Mouse (Mus musculus): ENCODE results near the gene Fam110a.

The Fam110a gene

GRCm38 (mm10) chr2:151969396-151969795 is 10.6 kb downstream of the Fam110a start:
- no peak for DNase-seq

DNA sequence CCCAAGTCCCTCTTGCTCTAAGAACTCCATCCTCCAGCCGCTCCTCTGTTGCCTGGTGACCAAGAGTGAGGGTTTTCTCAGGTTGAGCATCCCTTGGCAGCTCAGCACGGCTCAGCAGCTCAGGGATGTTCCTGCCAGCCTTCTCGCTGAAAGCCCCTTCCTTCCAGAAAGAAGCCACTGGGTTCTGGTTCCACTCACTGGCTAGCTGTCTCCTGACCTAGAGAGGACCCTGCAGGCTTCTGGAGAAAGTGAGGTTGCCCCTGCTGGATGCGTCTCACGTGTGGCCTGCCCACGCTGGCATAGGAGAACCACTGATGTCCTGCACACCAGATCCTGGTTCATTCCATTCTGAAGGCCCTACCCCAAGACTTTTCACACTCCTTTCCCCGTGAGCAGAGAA is 11.0 kb downstream of the Fam110a start:
- no peak for DNase-seq

DNA sequence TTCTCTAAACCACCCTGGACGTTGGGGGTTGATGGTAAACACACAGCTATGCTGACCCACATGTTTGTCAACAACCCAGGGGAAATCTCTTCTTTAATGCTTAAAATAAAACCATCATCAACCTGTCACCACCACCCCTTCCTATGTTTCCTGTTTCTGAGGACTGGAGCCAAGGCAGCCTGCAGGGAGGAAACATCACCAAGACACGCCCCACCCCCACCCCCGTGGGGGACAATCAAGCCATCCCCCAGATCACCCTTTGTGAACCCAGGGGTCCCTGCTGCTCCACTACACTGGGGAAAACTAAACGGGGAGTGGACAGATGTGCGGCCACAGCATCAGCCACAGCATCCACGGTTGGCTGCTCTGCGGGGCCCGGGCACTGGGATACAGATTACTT is 11.6 kb downstream of the Fam110a start:
- no peak for DNase-seq

- DNase-seq, result no peak
Observed at GRCm38 (mm10) chr2:151967792-151968191, 12.2 kb downstream of the Fam110a start.

- DNase-seq, result no peak
Observed at GRCm38 (mm10) chr2:151967176-151967750, 12.8 kb downstream of the Fam110a start.

- no peak for DNase-seq
Observed at GRCm38 (mm10) chr2:151964052-151964451, 16.0 kb downstream of the Fam110a start.

DNA sequence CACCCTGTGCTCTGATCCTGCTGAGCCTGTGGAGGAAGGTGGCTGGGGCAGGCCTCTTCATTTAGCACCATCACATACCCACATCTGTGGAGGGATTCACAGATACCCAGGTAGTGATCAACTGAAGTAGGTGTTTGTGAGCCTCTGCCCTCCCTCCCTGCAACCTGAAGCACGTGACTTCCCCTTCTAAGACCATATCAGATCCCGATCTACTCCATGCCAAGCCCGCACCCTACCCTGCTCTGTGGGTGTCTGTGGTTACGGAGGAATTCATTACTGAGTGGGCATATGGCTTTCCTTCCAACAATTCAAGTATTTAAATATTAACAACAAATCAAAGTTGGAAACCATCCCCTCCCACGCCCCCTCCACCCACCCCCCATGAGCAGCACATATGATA is 16.7 kb downstream of the Fam110a start:
- DNase-seq, result no peak

- DNase-seq, result peak; percentile 79
Observed at GRCm38 (mm10) chr2:151962474-151962873, 17.5 kb downstream of the Fam110a start.

- no peak for DNase-seq
Observed at GRCm38 (mm10) chr2:151961284-151962196, 18.5 kb downstream of the Fam110a start.

DNA sequence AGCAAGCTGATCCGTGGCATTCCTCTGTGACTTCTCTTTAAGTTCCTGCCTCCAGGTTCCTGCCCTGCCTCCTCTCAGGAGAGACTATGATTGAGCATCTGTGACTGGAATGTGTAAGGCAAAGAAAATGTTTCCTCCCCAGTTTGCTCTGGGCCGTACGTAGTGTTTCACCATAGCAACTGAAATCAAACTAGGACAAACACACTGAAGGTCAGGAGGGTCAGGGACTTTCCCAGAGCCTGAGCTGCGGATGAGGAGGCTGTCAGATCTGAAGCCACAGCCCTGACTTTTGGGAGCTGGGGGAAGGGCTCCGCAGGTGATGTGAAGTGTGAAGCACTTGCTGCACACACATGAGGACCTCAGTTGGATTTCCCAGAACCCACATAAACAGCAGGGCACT is 20.7 kb downstream of the Fam110a start:
- DNase-seq, result no peak

DNA sequence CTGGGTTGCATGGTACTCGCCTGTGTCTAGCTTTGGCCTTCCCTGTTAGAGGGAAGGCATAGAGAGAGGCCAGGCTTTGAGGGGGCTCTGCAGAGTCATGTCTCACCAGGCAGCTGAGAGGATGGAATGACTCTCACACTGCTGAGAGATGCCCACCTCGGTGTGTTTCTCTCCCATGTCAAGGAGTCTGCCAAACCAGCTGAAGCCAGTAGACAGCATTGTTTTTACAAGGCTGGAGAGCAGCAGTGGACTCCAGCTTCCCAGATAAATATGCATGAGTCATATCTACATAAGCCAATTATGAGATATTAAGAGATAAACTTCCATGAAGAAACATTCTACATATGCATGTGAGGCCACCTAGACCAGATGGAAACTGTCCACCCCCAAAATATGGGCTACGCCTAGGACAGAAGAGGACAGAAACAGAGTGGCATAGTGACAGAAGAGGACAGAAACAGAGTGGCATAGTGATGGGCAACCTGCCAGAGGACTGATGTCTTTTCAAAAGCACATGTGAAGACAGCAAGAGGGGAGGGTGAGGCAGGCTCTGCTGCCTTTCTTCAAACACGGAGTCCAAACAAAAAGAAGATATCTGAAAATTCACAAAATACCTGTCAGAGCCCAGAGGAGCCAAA is 23.4 kb downstream of the Fam110a start:
- no peak for DNase-seq

DNA sequence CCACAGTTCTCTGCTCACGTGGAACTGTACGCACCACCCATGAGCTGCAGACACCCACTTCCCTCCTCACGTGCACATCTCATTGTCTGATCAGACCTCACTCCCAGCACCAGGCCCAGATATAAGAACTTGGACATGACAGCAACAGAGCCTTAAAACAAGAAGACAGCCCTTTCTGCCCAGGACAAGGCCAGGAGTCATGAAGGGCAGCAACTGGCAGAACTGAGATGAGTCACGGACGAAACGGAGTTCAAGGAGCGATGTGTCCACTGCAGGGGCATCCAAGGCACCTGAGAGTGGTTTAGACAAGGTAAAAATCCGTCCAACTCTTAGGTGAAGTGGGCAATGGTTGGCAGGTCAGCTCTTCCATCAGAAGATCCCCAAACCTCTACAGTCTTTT is 26.4 kb downstream of the Fam110a start:
- no peak for DNase-seq

GRCm38 (mm10) chr2:151949082-151949774 is 30.8 kb downstream of the Fam110a start:
- DNase-seq, result no peak

GRCm38 (mm10) chr2:151948311-151948710 is 31.7 kb downstream of the Fam110a start:
- no peak for DNase-seq

DNA sequence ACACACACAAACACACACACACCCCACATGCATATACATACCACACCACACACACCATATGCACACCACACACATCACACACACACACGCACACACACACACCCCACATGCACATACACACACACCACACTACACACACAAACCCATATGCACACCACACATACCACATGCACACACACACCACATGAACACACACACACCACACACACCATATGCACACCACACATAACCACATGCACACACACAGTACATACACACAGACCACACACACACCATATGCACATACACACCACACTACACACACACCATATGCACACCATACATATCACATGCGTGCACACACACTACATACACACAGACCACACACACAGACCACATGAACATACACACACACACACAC is 32.4 kb downstream of the Fam110a start:
- DNase-seq, result no peak

- DNase-seq, result no peak
Observed at GRCm38 (mm10) chr2:151944106-151944505, 35.9 kb downstream of the Fam110a start.

- DNase-seq, result peak; percentile 26 to 29
Observed at GRCm38 (mm10) chr2:151941269-151941668, 38.8 kb downstream of the Fam110a start.

DNA sequence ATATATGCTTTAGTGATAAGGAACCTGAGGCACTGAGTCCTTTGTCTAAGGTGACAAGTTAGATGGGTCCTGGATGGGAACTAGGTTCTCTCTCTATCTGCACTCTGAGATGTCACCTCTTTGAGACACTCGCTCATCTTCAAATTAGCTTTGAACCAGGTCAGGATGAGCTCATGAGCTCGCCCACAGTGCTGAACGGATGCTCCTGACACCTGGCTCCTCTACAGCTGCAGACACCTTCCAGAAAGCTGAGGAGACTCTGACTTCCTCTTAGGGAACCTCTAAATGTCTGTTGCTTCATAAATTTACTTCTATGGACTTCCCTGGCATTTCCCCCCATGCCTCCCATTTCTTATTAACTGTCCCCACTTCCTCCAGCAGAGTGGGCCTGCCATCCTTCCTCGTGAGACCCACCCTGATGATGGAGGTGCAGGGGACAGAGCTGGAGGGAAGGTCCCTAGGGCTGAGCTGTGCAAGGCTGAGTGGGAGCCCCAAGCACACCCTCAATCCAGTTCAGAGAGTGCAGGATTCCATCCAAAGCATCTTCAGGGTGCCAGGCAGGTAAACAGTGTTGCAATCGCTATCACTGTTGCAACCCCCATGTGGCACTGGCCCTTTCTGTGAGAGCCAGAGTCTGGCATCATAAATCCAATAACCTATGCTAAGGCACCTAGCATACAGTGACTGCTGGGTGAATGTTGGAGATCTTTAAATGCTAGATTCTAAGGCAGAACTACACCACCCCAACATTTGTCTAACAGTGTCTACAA is 40.2 kb downstream of the Fam110a start:
- DNase-seq, result no peak

GRCm38 (mm10) chr2:151938780-151939200 is 41.2 kb downstream of the Fam110a start:
- DNase-seq, result peak; percentile 57 to 58

GRCm38 (mm10) chr2:151937893-151938292 is 42.1 kb downstream of the Fam110a start:
- no peak for DNase-seq

DNA sequence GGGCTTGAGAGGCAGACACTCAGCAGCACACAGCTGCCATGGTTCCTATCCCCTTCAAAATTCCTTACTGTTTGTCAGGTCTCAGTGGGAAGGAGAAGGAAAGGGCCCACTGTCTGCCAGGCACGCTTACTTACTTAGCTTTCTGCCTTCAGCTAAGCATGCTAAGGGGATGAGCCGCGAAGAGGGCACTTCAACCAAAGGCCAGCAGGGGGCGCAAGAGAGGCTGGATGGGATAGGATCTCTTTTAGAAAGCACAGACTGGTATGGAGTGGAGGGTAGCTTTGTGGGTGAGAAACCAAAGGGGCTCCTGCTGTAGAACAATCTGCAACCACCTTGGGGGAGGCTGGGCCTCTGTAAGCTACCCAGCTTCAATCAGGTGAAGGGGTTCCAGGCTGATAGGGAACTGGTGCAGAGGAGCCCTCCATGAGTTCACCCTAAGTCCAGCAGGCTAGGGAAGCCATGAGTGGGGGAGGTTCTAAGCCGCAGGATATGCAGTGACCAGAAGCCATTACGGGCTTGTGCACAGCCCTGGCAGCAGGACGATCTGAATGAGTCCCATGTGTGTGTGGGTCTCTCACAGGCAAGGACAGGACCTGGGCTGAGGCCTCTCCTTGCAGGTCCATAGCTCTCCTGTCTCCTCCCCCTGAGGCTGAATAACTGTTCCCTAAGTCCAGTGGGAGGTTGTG is 49.5 kb downstream of the Fam110a start:
- peak; percentile 83 to 85 for DNase-seq

DNA sequence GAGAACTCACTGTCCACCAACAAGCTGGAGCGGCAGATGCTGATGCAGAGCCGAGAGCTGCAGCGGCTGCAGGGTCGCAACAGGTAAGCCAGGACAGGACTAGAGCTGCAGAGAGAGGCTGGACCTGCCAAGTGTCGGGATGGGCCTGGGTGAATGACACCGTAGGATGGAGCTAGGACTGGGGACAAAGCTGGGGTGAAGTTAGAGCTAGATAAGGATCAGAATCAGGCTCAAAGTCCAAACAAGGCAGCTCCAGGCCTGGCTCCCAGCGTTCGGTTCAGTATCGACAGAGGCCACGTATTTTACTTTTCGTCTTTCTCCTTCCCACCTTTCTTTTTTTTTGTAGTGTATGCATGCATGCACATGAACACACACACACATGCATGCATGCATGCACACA is 52.9 kb downstream of the Fam110a start:
- DNase-seq, result no peak
